Mouse (Mus musculus) kidney, postnatal 36 days (tissue): ENCODE measurements around the gene Radil.
A peak's percentile ranks its signal among the peaks of the same experiment; 100 is the strongest.

ENCODE experiments used
- DNase-seq, 2 experiments: peaks; one replicate each; pipeline ENCODE4 v3.0.0; 2021 to 2022; ENCODE audit warnings: mixed read lengths in 2 of 2

The Radil gene

DNA sequence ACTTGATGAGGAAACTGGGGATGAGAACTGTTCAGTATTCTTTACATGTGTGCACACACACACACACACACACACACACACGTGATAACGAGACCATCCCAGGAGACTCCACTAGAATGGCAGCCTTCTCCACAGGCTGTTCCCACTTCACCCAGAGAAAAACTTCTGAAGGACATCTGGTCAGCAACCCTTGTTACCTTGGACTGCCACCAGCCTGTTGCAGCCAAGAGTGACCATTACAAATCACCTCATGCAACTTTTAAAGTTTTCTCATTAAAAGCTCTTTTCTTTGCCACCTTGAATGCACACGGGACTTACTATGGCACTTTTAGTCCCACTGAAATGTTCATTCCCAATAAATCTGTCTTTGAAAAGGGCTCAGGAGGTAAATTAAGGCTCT, 13.6 kb downstream of the Radil start:
- peak; percentile 20 to 51 for DNase-seq

GRCm38 (mm10) chr5:142535388-142535787, 15.5 kb downstream of the Radil start:
- DNase-seq = no peak

GRCm38 (mm10) chr5:142529915-142530314, 21.0 kb downstream of the Radil start, which contains the start of gene Papolb:
Papolb (minus strand) TSS chr5:142530076.
- DNase-seq = no peak

DNA sequence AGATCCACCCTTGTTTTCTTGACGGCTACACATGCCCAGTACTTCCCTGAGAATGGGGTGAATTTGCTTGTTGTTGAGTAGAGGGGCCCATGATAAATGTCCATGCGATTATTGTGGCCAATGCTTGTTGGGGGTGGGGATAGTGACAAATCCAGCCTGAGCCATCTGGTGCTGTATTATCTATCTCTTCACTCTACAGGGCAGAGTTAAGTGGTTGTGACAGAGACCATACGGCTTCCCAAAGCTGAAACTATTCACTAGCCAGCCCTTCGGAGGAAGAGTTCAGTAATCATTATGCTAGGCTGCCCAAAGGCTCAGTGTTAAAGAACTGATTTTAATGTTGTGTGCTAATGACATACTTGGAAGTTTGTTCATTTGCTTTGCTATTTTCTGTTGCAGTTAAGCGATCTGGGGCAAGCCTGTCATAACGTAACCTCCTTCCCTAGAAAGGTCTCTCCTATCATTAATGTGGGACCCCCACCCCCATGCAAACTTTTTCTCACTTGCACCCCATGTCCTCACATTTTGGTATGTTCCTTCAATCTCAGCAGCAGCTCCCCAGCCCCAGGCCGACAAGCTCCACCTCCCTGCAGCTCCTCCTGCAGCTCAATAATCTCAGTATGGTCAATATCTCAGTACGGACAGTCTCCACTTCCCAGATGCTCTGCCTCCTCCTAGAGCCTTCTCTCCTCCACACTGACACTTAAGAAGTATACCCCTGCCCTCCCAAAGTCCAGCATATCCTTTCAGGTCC, 26.0 kb downstream of the Radil start:
- no peak for DNase-seq

GRCm38 (mm10) chr5:142521195-142521866, 29.6 kb downstream of the Radil start:
- DNase-seq = no peak

- no peak for DNase-seq
These were observed 30.5 kb downstream of the Radil start for GRCm38 (mm10) chr5:142520360-142520759.

DNA sequence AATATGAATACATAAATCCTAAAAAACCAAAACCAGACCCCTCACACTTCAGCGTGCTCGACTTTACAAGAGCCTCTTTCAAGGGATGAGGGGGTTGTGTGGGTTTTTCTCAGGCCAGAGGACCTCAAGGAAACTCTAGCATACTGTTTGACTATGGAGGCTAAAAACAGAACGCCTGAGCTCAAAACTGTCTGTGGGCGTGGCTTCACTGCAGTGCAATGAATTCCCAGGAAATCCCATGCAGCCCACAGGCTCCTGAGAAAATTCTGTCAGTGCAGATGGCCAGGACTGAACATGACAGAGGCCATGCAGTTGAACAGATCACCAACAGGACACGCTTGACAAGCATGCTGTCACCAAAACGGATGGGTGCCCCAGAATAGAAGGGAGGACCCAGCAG, 31.9 kb downstream of the Radil start:
- DNase-seq = no peak

DNA sequence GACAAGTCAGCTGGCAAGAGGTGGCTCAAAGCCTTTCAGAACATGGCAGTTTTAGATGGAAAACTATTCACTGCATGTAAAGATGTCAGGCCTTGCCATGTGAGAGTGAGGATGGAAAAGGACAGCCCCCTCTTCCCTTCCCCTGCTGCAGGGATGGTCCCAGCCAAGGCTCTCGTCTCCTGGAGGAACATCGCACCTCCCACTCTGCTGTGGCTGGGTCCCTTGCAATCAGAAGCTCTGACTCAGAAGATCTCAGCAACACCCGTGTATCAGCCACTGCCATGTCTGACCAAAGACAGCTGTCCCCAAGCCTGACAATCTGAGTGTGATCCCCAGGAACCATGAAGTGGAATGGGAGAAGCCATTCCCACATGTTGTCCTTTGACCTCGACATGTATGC, 38.8 kb downstream of the Radil start:
- DNase-seq = no peak

DNA sequence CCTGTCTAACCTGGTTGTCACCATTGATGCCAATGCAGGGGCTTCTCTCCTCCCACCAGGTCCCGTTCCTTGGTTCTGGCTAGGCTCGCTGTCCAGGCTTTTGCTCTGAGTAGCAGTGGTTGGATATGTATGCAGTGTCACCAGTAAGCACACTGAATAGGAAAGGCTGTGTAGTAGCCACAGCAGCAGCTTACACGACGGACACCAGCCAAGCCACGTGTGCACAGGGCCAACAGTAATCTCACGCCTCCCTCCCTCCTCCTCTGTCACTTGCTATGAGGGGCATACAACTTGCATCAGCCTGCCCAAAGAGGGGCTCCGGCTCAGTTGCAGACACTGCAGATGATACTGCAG, 40.9 kb downstream of the Radil start:
- DNase-seq = no peak

- DNase-seq = peak in 1 of 2 experiments; percentile 16
These were observed 41.5 kb downstream of the Radil start for GRCm38 (mm10) chr5:142509141-142510060.

- DNase-seq = peak in 1 of 2 experiments; percentile 56
These were observed 45.0 kb downstream of the Radil start for GRCm38 (mm10) chr5:142505695-142506423.

DNA sequence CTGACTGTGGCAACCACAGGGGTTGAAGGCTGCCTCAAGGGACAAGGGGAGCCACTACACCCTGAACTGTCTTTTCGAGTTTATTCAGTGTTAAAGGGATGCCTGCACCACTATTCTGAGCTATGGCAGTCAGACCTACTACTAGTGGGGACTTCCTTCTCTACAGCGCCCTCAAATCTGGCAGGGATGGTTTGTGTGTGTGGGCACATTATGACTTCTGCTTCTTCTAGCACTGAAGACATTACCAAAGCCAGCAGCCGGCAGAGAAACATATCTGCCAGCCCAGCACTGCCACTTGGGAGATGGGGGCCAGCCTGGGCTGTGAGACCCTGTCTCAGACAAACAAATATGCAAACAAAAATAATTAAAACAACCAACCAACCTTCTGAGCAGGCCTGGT, 46.7 kb downstream of the Radil start:
- no peak for DNase-seq

DNA sequence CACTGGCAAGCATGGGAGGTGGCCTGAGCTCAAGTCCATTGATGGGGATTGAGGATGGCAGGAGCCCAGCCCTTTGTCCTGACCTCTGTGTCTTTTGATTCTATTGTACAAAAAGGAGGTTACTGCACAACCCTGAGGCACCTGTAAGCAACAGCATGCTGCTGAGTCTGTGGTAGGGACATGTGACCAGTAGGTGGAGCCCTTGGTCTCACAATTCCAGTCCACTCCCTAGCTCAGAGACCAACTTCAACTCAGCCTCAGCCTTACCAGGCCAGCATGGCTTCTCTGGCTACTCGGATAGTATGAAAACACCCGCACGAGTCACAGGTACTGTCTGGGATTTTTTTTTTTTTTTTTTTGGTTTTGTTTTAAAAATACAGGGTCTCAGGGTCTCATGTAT, 48.5 kb downstream of the Radil start:
- DNase-seq = peak; percentile 85 to 87

DNA sequence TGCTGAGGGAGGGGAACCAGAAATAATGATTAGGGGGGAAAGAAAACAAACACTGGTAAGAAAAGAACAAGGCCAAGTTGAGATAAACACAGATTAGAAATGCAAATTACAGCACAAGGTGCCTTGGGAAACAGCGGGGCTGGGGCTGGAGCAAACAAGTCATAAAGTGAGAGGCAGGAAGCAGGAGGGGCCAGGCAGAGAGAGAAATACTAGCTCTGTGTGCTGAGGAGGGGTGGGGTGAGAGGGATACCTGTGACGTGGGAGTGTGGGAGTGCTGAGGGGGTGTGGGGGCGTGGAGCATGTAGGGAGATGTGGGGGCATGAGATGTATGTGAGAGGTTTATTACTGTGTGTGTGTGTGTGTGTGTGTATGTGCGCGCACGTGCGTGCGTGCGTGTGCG, 50.0 kb downstream of the Radil start:
- DNase-seq = peak in 1 of 2 experiments; percentile 4

- peak in 1 of 2 experiments; percentile 48 for DNase-seq
These were observed 51.9 kb downstream of the Radil start for GRCm38 (mm10) chr5:142498964-142499363.

GRCm38 (mm10) chr5:142495321-142496096, 55.4 kb downstream of the Radil start:
- no peak for DNase-seq

DNA sequence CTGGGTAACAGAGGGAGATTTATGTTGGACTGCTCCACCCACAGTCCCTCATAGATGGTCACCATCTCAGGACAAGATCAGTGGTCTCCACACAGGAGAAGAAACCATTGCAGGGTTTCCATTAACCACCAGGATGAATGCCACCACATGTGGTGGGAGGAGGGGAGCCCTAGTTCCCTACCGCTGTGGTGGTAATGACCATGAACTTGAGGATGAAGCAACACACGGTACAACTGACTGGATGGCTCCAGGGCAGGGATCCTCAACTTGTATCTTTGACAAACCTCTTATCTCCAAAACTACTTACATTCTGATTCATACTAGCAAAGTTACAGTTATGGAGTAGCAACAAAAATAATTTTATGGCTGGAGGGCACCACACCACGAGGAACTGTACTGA, 57.6 kb downstream of the Radil start:
- DNase-seq = no peak

- DNase-seq = no peak
These were observed 60.8 kb downstream of the Radil start for GRCm38 (mm10) chr5:142489955-142490707.

GRCm38 (mm10) chr5:142486654-142487053, 64.2 kb downstream of the Radil start:
- DNase-seq = no peak

- no peak for DNase-seq
These were observed 67.3 kb downstream of the Radil start for GRCm38 (mm10) chr5:142483581-142483980.

GRCm38 (mm10) chr5:142482512-142482911, 68.4 kb downstream of the Radil start:
- DNase-seq = peak in 1 of 2 experiments; percentile 57
